Mouse (Mus musculus) forebrain, postnatal 0 days (tissue): ENCODE data around the gene P3h2. TPM values are rescaled to one million over a fixed set of nuclear protein-coding genes. Genes with fewer than 3 reads are reported as not detected.

Experiments
- ATAC-seq: fragments of 200-750 bp; cut with Nextera tagmentation; 2 replicates; pipeline ENCODE4 v1.8.0; 2017; ENCODE audit warnings: mild to moderate bottlenecking, moderate library complexity
- DNase-seq: peaks from one replicate; pipeline ENCODE4 v3.0.0-alpha.2; 2015
- H3K27ac ChIP-seq: fragments of 300-500 bp; sonication (generic); 2 replicates; pipeline ENCODE4 v1.5.1; 2014; ENCODE audit warnings: low read depth, mild to moderate bottlenecking, antibody characterized with exemption, low read length, moderate library complexity, mixed read lengths
- H3K27me3 ChIP-seq: fragments of 300-500 bp; sonication (generic); 2 replicates; pipeline ENCODE4 v1.6.1; 2014; ENCODE audit warnings: mild to moderate bottlenecking, low read length, mixed read lengths; ENCODE audit not compliant: insufficient read depth
- H3K36me3 ChIP-seq: fragments of 300-500 bp; sonication (generic); 2 replicates; pipeline ENCODE4 v1.6.1; 2014; ENCODE audit warnings: mild to moderate bottlenecking, moderate library complexity; ENCODE audit not compliant: insufficient read depth
- H3K4me1 ChIP-seq: fragments of 300-500 bp; sonication (generic); 2 replicates; pipeline ENCODE4 v1.6.1; 2014; ENCODE audit warnings: antibody characterized with exemption; ENCODE audit not compliant: insufficient read depth
- H3K4me2 ChIP-seq: fragments of 300-500 bp; sonication (generic); 2 replicates; pipeline ENCODE4 v1.6.1; 2014; ENCODE audit warnings: low read depth, mild to moderate bottlenecking, moderate library complexity
- H3K4me3 ChIP-seq: fragments of 300-500 bp; sonication (generic); 2 replicates; pipeline ENCODE4 v1.5.1; 2014; ENCODE audit warnings: low read depth, low read length, mixed read lengths
- H3K9ac ChIP-seq: fragments of 300-500 bp; sonication (generic); 2 replicates; pipeline ENCODE4 v1.6.1; 2014; ENCODE audit warnings: mild to moderate bottlenecking
- H3K9me3 ChIP-seq: fragments of 300-500 bp; sonication (generic); 2 replicates; pipeline ENCODE4 v1.6.1; 2016; ENCODE audit warnings: low read length
- CTCF ChIP-seq: sonication (generic); IDR thresholded peaks from 2 replicates; pipeline ENCODE4 v1.5.1; 2016; ENCODE audit warnings: antibody characterized with exemption, control low read depth, low read depth
- WGBS: fragments of 180-500 bp; shearing (Covaris S2); extraction: QIAGEN DNeasy Blood & Tissue Kit; methylation state at CpG from one replicate; pipeline ENCODE4 v1.1.7; 2014; 5-methylcytosine and 5-hydroxymethylcytosine counted together
- polyA plus RNA-seq: library from polyadenylated mRNA; unstranded; fragments of >200 nt; fragmentation: Nextera tagmentation; extraction: Ambion mirVana; gene quantifications from 2 replicates; pipeline ENCODE4 v1.2.1, GENCODE M21; 2015
- total RNA-seq: library from RNA; depleted of rRNA; stranded (reverse); fragments of >200 nt; gene quantifications from 2 replicates; pipeline ENCODE4 v1.2.3, GENCODE M21; 2014

Gene P3h2
- total and polyA plus RNA-seq, 2 experiments from 2014 or later, result 0.35 to 1.4 TPM

DNA sequence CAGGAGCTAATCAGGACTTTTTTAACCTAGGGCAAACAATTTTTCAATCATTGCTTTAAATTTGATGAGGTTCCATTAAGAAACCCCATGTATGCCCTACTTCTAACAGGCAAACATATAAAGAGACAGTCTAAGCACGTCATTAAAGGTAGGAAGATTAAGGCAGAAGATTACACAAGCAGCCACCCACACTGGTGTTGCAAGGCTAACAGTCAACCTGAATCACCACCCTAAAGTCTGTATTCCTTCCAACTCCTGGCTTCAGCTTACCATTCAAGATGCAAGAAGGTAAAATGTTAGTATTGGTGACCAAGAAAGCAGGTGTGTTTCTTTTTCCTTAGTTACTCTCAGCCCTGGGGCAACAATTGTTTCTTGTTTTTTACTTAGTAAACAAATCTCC, 193.4 kb downstream of the P3h2 start:
- WGBS, result 67% methylated on average over 1 of the region's 1 CpGs
- no peak for DNase-seq

More for the DNA sequence above, 193.4 kb downstream of the P3h2 start:
- no peak for ATAC-seq
- Histone ChIP-seq H3K9me3 (no peaks in the 10 kb centered on the region), H3K27ac (no peak overlapping the region), H3K27me3 (no peaks in the 10 kb centered on the region), H3K36me3 (no peaks in the 10 kb centered on the region), H3K4me2 (no peak overlapping the region), H3K4me1 (no peaks in the 10 kb centered on the region), H3K4me3 (no peak overlapping the region), H3K9ac (no peak overlapping the region)
- no peak for TF ChIP-seq CTCF
